Mouse (Mus musculus): Measurements from ENCODE around the gene Ttf2. TPM values are rescaled to one million over a fixed set of nuclear protein-coding genes. Genes with fewer than 3 reads are reported as not detected.

Ttf2 gene
- 5.2 TPM for polyA plus RNA-seq (2012; fragmentation: generic; extraction: Trizol)

DNA sequence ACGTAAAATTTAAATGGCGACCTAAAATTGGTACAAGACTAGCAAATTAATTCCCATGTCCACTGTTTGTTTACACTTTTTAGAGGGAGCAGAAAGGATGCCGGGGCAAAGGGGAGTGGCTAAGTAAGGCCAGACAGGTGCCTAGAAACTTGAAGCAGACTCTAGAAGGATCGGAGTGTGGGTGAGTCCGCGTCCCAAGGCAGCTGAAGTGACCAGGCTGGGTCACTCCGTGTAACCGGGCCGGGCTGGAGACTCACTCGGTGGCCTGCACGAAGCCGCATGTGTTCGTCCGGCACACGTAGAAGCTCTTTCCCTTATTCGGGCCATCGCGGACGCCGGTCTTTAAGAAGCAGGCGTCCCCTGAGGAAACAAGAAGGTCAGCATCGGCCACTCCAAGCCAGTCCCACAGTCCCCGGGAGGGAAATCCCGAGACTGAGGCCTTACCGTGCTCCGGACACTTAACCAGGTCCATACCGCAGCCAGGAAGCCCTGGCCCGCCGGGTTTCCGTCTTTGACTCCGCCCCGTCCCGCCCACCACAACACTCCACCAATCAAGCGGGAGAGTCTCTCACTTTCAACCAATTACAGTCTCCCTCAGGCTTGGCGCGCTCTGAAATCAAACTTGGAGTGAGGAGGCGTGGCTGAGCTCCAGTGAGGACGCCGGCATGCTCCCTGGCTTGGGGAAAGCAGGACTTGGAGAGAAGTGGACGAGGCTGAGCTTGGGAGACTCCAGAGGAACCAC is at the start of gene Ttf2:
Gene Ttf2 (minus strand): TSS at position 488 of the 742 bp plus-strand sequence.
- TF ChIP-seq TCF12 (IDR thresholded peaks at IDR 0.05; ENCODE audit: insufficient read depth, poor library complexity, severe bottlenecking) (no peak), E2F4 (IDR thresholded peaks at IDR 0.05; ENCODE audit: insufficient read depth) (peak; percentile 98), REST (IDR thresholded peaks at IDR 0.05; ENCODE audit: insufficient read depth, insufficient read length) (no peak), USF1 (IDR thresholded peaks at IDR 0.05; ENCODE audit: low read depth) (no peak), CEBPB (IDR thresholded peaks at IDR 0.05; ENCODE audit: insufficient read depth, poor library complexity, severe bottlenecking) (no peak), MYOG (IDR thresholded peaks at IDR 0.05; ENCODE audit: control insufficient read depth in 1 of 3, insufficient read depth in 1 of 3, insufficient read length in 2 of 3, low read depth in 2 of 3) (no peak), MAX (IDR thresholded peaks at IDR 0.05; ENCODE audit: low read depth) (no peak), POLR2AphosphoS2 (IDR thresholded peaks at IDR 0.05; ENCODE audit: insufficient read length, low read depth) (no peak), MYOD1 (IDR thresholded peaks at IDR 0.05; ENCODE audit: control insufficient read depth in 1 of 3, insufficient read length in 2 of 3, low read depth in 2 of 3) (no peak), SRF (IDR thresholded peaks at IDR 0.05; ENCODE audit: control insufficient read depth, insufficient read length, low read depth) (peak; percentile 68), TCF3 (IDR thresholded peaks at IDR 0.05; ENCODE audit: insufficient read length, low read depth) (no peak), POLR2A (IDR thresholded peaks at IDR 0.05; ENCODE audit: insufficient read length, low read depth) (peak; percentile 53)
- Histone ChIP-seq H3K36me3 (ENCODE audit: control insufficient read depth, insufficient read depth) (no peaks in the 10 kb centered on the region), H3K4me2 (ENCODE audit: low read depth) (peak within 1 kb of the TSS; percentile 88), H3K79me2 (ENCODE audit: control insufficient read depth, insufficient read depth) (peaks cover 4% of the 10 kb centered on the region), H3ac (ENCODE audit: control insufficient read depth, insufficient read length) (no peak within 1 kb of the TSS), H3K27me3 (ENCODE audit: control insufficient read depth, insufficient read depth, insufficient read length) (no peaks in the 10 kb centered on the region), H3K4me3 (peak within 1 kb of the TSS; percentile 62)

DNA sequence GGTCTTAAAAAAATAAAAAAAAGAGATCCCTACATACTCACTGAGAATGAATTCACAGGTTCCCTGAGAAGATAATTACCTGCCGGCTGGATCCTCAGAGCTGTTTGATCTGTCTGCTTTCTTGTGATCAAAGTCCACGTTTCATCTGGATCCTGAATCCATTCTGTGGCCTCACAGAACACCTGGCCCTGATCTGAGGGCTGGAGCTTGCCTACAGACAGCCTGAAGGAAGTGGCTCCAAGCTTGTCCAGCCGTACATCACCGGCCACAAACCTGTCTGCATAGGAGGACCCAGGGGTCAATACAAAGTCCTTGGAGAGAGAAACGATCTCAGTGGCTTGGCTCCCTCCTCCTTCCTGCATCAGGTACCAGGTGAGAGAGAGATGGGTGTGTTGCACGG is 49.0 kb upstream of the Ttf2 start:
- no peak overlapping the region for H3K4me2 ChIP-seq (ENCODE audit: low read depth)
- TF ChIP-seq MYOD1 (IDR thresholded peaks at IDR 0.05; ENCODE audit: control insufficient read depth in 1 of 3, insufficient read length in 2 of 3, low read depth in 2 of 3): no peak
- no peak for TF ChIP-seq SRF (IDR thresholded peaks at IDR 0.05; ENCODE audit: control insufficient read depth, insufficient read length, low read depth)
- no peak for TF ChIP-seq POLR2AphosphoS2 (IDR thresholded peaks at IDR 0.05; ENCODE audit: insufficient read length, low read depth)
- TF ChIP-seq MAX (IDR thresholded peaks at IDR 0.05; ENCODE audit: low read depth): no peak
- TF ChIP-seq E2F4 (IDR thresholded peaks at IDR 0.05; ENCODE audit: insufficient read depth): no peak
- no peak for TF ChIP-seq USF1 (IDR thresholded peaks at IDR 0.05; ENCODE audit: low read depth)
- TF ChIP-seq TCF3 (IDR thresholded peaks at IDR 0.05; ENCODE audit: insufficient read length, low read depth): no peak
- no peak for TF ChIP-seq TCF12 (IDR thresholded peaks at IDR 0.05; ENCODE audit: insufficient read depth, poor library complexity, severe bottlenecking)
- TF ChIP-seq REST (IDR thresholded peaks at IDR 0.05; ENCODE audit: insufficient read depth, insufficient read length): no peak
- no peak for TF ChIP-seq MYOG (IDR thresholded peaks at IDR 0.05; ENCODE audit: control insufficient read depth in 1 of 3, insufficient read depth in 1 of 3, insufficient read length in 2 of 3, low read depth in 2 of 3)
- no peak for TF ChIP-seq CEBPB (IDR thresholded peaks at IDR 0.05; ENCODE audit: insufficient read depth, poor library complexity, severe bottlenecking)
- TF ChIP-seq POLR2A (IDR thresholded peaks at IDR 0.05; ENCODE audit: insufficient read length, low read depth): no peak
- H3K79me2 ChIP-seq (ENCODE audit: control insufficient read depth, insufficient read depth): no peaks in the 10 kb centered on the region
- no peak overlapping the region for H3ac ChIP-seq (ENCODE audit: control insufficient read depth, insufficient read length)
- no peaks in the 10 kb centered on the region for H3K27me3 ChIP-seq (ENCODE audit: control insufficient read depth, insufficient read depth, insufficient read length)
- H3K4me3 ChIP-seq: no peak overlapping the region
- no peaks in the 10 kb centered on the region for H3K36me3 ChIP-seq (ENCODE audit: control insufficient read depth, insufficient read depth)

DNA sequence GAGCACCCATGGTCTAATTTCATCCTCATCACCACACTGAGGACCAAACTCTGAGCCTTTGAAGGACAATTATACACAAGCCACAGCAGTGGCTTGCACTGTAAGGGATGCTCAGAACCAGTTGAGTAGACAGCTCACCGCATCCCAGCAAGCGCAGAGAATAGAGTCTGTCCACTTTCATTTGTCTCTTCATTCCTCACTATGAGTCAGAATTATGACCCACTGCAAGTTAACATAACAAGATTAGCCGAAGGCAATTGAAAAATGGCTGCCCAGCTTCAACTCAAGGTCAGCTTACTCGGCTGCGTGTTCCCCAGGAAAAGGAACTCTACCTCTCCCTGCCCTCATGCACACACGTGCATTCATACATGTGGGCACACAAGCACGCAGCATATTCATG is 46.6 kb upstream of the Ttf2 start:
- Histone ChIP-seq H3K36me3 (ENCODE audit: control insufficient read depth, insufficient read depth) (no peaks in the 10 kb centered on the region), H3ac (ENCODE audit: control insufficient read depth, insufficient read length) (no peak overlapping the region), H3K79me2 (ENCODE audit: control insufficient read depth, insufficient read depth) (no peaks in the 10 kb centered on the region), H3K4me2 (ENCODE audit: low read depth) (no peak overlapping the region), H3K27me3 (ENCODE audit: control insufficient read depth, insufficient read depth, insufficient read length) (no peaks in the 10 kb centered on the region), H3K4me3 (no peak overlapping the region)
- TF ChIP-seq SRF (IDR thresholded peaks at IDR 0.05; ENCODE audit: control insufficient read depth, insufficient read length, low read depth) (no peak), MYOD1 (IDR thresholded peaks at IDR 0.05; ENCODE audit: control insufficient read depth in 1 of 3, insufficient read length in 2 of 3, low read depth in 2 of 3) (no peak), REST (IDR thresholded peaks at IDR 0.05; ENCODE audit: insufficient read depth, insufficient read length) (no peak), TCF12 (IDR thresholded peaks at IDR 0.05; ENCODE audit: insufficient read depth, poor library complexity, severe bottlenecking) (no peak), POLR2A (IDR thresholded peaks at IDR 0.05; ENCODE audit: insufficient read length, low read depth) (no peak), POLR2AphosphoS2 (IDR thresholded peaks at IDR 0.05; ENCODE audit: insufficient read length, low read depth) (no peak), USF1 (IDR thresholded peaks at IDR 0.05; ENCODE audit: low read depth) (no peak), MAX (IDR thresholded peaks at IDR 0.05; ENCODE audit: low read depth) (no peak), CEBPB (IDR thresholded peaks at IDR 0.05; ENCODE audit: insufficient read depth, poor library complexity, severe bottlenecking) (no peak), MYOG (IDR thresholded peaks at IDR 0.05; ENCODE audit: control insufficient read depth in 1 of 3, insufficient read depth in 1 of 3, insufficient read length in 2 of 3, low read depth in 2 of 3) (no peak), TCF3 (IDR thresholded peaks at IDR 0.05; ENCODE audit: insufficient read length, low read depth) (no peak)

DNA sequence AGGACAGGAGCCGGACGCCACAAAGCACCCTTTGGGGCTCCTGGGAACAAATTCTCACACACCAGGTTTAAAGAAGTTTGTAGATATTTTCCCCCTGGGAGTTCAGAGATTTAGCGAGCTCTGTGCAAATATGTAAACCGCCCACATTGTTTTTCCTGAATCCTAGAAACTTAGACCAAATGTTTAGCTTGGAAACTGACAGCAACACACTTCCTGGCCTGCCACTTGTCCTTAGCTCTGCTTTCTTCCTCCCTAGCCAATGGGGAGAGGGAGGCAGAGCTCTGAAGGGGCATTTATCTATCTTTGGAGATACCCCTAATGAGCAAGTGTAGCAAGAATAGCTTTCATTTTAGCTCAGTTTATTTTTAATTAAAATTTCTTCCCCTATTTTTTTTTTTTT is 45.8 kb upstream of the Ttf2 start:
- no peaks in the 10 kb centered on the region for H3K36me3 ChIP-seq (ENCODE audit: control insufficient read depth, insufficient read depth)

More for the DNA sequence above, 45.8 kb upstream of the Ttf2 start:
- H3K27me3 ChIP-seq (ENCODE audit: control insufficient read depth, insufficient read depth, insufficient read length): no peaks in the 10 kb centered on the region
- no peak for TF ChIP-seq MAX (IDR thresholded peaks at IDR 0.05; ENCODE audit: low read depth)
- no peak for TF ChIP-seq REST (IDR thresholded peaks at IDR 0.05; ENCODE audit: insufficient read depth, insufficient read length)
- no peak for TF ChIP-seq MYOD1 (IDR thresholded peaks at IDR 0.05; ENCODE audit: control insufficient read depth in 1 of 3, insufficient read length in 2 of 3, low read depth in 2 of 3)
- no peak for TF ChIP-seq USF1 (IDR thresholded peaks at IDR 0.05; ENCODE audit: low read depth)
- no peak for TF ChIP-seq POLR2A (IDR thresholded peaks at IDR 0.05; ENCODE audit: insufficient read length, low read depth)
- TF ChIP-seq CEBPB (IDR thresholded peaks at IDR 0.05; ENCODE audit: insufficient read depth, poor library complexity, severe bottlenecking): no peak
- no peak for TF ChIP-seq TCF12 (IDR thresholded peaks at IDR 0.05; ENCODE audit: insufficient read depth, poor library complexity, severe bottlenecking)
- TF ChIP-seq MYOG (IDR thresholded peaks at IDR 0.05; ENCODE audit: control insufficient read depth in 1 of 3, insufficient read depth in 1 of 3, insufficient read length in 2 of 3, low read depth in 2 of 3): no peak
- TF ChIP-seq E2F4 (IDR thresholded peaks at IDR 0.05; ENCODE audit: insufficient read depth): no peak
- TF ChIP-seq POLR2AphosphoS2 (IDR thresholded peaks at IDR 0.05; ENCODE audit: insufficient read length, low read depth): no peak
- TF ChIP-seq SRF (IDR thresholded peaks at IDR 0.05; ENCODE audit: control insufficient read depth, insufficient read length, low read depth): no peak
- no peak for TF ChIP-seq TCF3 (IDR thresholded peaks at IDR 0.05; ENCODE audit: insufficient read length, low read depth)
- peak overlapping the region; percentile 48 for H3K4me2 ChIP-seq (ENCODE audit: low read depth)
- no peak overlapping the region for H3ac ChIP-seq (ENCODE audit: control insufficient read depth, insufficient read length)
- no peaks in the 10 kb centered on the region for H3K79me2 ChIP-seq (ENCODE audit: control insufficient read depth, insufficient read depth)
- H3K4me3 ChIP-seq: no peak overlapping the region
